Comparison of ENCODE assay signal across 27 mouse cellular contexts in the genomic region with DNA sequence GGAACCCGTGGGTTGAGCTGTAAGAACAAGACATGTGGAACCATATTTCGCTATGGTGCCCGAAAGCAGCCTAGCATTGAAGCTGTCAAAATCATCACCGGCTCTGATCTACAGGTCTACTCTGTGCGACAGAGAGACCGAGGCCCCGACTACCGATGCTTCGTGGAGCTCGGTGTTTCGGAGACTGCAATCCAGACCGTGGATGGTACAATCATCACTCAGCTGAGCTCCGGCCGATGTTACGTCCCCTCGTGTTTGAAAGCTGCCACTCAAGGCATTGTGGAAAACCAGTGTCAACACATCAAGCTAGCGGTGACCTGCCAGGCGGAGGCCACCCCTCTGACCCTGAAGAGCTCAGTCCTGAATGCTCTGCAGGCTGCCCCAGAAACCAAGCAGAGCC. TPM values are rescaled to one million over a fixed set of nuclear protein-coding genes. Genes with fewer than 3 reads are reported as not detected.
"Had no signal": no experiment of that assay in that cellular context is flagged by ENCODE, and none has a peak within 500 bp of the region (broad histone marks: within the 10 kb centered on the region; RNA-seq: fewer than 3 reads in every experiment).

No protein-coding gene starts in this region.

- ATAC-seq: forebrain, postnatal 0 days; hindbrain, postnatal 0 days; intestine, embryonic 16.5 days; liver, embryonic 12.5 days had no signal

- H3K27me3 ChIP-seq: heart, embryonic 13.5 days; heart, embryonic 15.5 days; hindbrain, embryonic 13.5 days; hindbrain, embryonic 15.5 days; kidney, embryonic 15.5 days; limb, embryonic 13.5 days; limb, embryonic 15.5 days; liver, embryonic 12.5 days had no signal

- H3K9me3 ChIP-seq: heart, embryonic 13.5 days; heart, embryonic 15.5 days; hindbrain, embryonic 13.5 days; hindbrain, embryonic 15.5 days; kidney, embryonic 15.5 days; limb, embryonic 13.5 days; limb, embryonic 15.5 days; liver, embryonic 12.5 days had no signal

- H3K4me3 ChIP-seq: heart, embryonic 13.5 days; heart, embryonic 15.5 days; hindbrain, embryonic 13.5 days; hindbrain, embryonic 15.5 days; kidney, embryonic 15.5 days; limb, embryonic 13.5 days; limb, embryonic 15.5 days; liver, embryonic 12.5 days had no signal

- H3K27ac ChIP-seq: heart, embryonic 13.5 days; heart, embryonic 15.5 days; hindbrain, embryonic 13.5 days; hindbrain, embryonic 15.5 days; hindbrain, postnatal 0 days; kidney, embryonic 15.5 days; kidney, postnatal 0 days; limb, embryonic 13.5 days; limb, embryonic 15.5 days; liver, embryonic 12.5 days had no signal

- H3K9ac ChIP-seq: forebrain, postnatal 0 days; heart, embryonic 13.5 days; heart, embryonic 15.5 days; hindbrain, embryonic 13.5 days; hindbrain, embryonic 15.5 days; kidney, embryonic 15.5 days; limb, embryonic 13.5 days; limb, embryonic 15.5 days; liver, embryonic 12.5 days had no signal

- DNase-seq: forebrain, postnatal 0 days; gastrocnemius, postnatal 14 days; gastrocnemius, postnatal 36 days; heart, adult 18-20 months; heart, postnatal 14 days; heart, postnatal 36 days; kidney, adult 11 months; kidney, adult 2 months; kidney, adult 9 months; kidney, postnatal 14 days; kidney, postnatal 36 days; layer of hippocampus, adult 9-11 months; layer of hippocampus, postnatal 36 days; left cerebral cortex, postnatal 4 days had no signal

- H3K4me2 ChIP-seq: heart, embryonic 13.5 days; heart, embryonic 15.5 days; hindbrain, embryonic 13.5 days; hindbrain, embryonic 15.5 days; kidney, embryonic 15.5 days; limb, embryonic 13.5 days; limb, embryonic 15.5 days; liver, embryonic 12.5 days had no signal

- H3K4me1 ChIP-seq: heart, embryonic 13.5 days; heart, embryonic 15.5 days; hindbrain, embryonic 13.5 days; hindbrain, embryonic 15.5 days; kidney, embryonic 15.5 days; limb, embryonic 13.5 days; limb, embryonic 15.5 days had no signal

RNA-seq across cellular contexts. Expression of a gene that starts 19.1 kb away (rescaled TPM):
- polyA plus RNA-seq: heart, embryonic 13.5 days; heart, embryonic 15.5 days; heart, postnatal 0 days; hindbrain, embryonic 13.5 days; hindbrain, postnatal 0 days; intestine, embryonic 14.5 days; intestine, embryonic 16.5 days; kidney, postnatal 0 days; limb, embryonic 13.5 days; liver, embryonic 12.5 days had no signal
